Comparison of ENCODE assay signal across 18 mouse cellular contexts in the genomic region with DNA sequence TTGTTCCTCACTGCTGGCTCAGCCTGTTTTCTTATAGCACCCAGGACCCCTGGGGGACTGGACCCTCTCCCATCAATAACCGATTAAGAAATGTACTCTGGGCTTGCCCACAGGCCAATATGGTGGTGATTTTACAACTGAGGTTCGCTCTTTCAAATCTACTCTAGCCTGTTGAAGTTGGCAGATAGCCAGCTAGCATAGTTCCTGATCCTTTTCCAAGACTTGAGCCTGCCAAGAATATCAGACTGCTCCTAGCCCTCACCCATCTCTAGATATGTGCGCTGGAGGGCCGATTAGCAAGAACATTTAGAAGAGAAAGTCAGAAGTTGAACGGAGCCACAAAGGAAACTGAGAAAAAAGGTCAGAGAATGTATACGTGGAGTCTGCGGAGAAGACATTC. TPM values are rescaled to one million over a fixed set of nuclear protein-coding genes. Genes with fewer than 3 reads are reported as not detected.
DNase-seq lines count a peak whose midpoint lies in the region; ATAC-seq lines count a peak whose summit lies in the region.
"Had no signal": no experiment of that assay in that cellular context is flagged by ENCODE, and none has a peak within 500 bp of the region (broad histone marks: within the 10 kb centered on the region; RNA-seq: fewer than 3 reads in every experiment).

No protein-coding gene starts in this region.

- no peaks in the 10 kb centered on the region for H3K9me3 ChIP-seq in kidney, embryonic 16.5 days (ENCODE audit: low read length)

- no peaks in the 10 kb centered on the region for H3K4me1 ChIP-seq in kidney, embryonic 16.5 days (ENCODE audit: insufficient read depth, low read length)

- peak; percentile 8 for DNase-seq in adrenal gland, postnatal 14 days
- DNase-seq in adrenal gland, adult 18-20 months (ENCODE audit: low spot score in 2 of 2) = no peak
- DNase-seq in kidney, adult 11 months = peak; percentile 20
- peak; percentile 45 for DNase-seq in NIH3T3 (ENCODE audit: low read depth)
- peak; percentile 50 to 62 for DNase-seq in cerebellum, postnatal 10 days
- no peak for DNase-seq in liver
- no peak for DNase-seq in thymus, postnatal 14 days
- DNase-seq: adrenal gland, postnatal 36 days; right cerebral cortex, postnatal 14 days had no signal

- no peak overlapping the region for H3K4me3 ChIP-seq in kidney, embryonic 16.5 days (ENCODE audit: low read length)

- H3K36me3 ChIP-seq in kidney, embryonic 16.5 days (ENCODE audit: insufficient read depth, low read length) = no peaks in the 10 kb centered on the region

- no peaks in the 10 kb centered on the region for H3K27me3 ChIP-seq in kidney, embryonic 16.5 days (ENCODE audit: insufficient read depth, low read length)

- H3K4me2 ChIP-seq in kidney, embryonic 16.5 days (replicated peaks; ENCODE audit: low read depth, low read length) = no peak overlapping the region

- no peak for ATAC-seq in kidney, embryonic 16.5 days (ENCODE audit: low FRiP score, low TSS enrichment)
- ATAC-seq: hindbrain, postnatal 0 days; midbrain, embryonic 16.5 days had no signal

- no peak overlapping the region for H3K9ac ChIP-seq in kidney, embryonic 16.5 days (replicated peaks; ENCODE audit: low read length)
- H3K9ac ChIP-seq: liver, embryonic 14.5 days had no signal

- no peak overlapping the region for H3K27ac ChIP-seq in kidney, embryonic 16.5 days (ENCODE audit: low read length)
- H3K27ac ChIP-seq: hindbrain, postnatal 0 days; liver, embryonic 14.5 days had no signal

- 73% methylated on average over 7 of the region's 7 CpGs for WGBS in kidney, embryonic 16.5 days

RNA-seq across cellular contexts. Expression of a gene that starts 8.9 kb away (rescaled TPM):
- total RNA-seq in adrenal gland, postnatal 14 days (2021) = not detected in 2 replicates
- not detected for total RNA-seq in adrenal gland, adult 18-20 months (2021)
- polyA plus RNA-seq in kidney, embryonic 16.5 days (2015; fragmentation: Nextera tagmentation; extraction: Ambion mirVana) = not detected in 2 replicates
- total RNA-seq: adrenal gland, postnatal 36 days; gastrocnemius, postnatal 4 days; megakaryocyte progenitor cell, adult 5-6 weeks had no signal
- polyA plus RNA-seq: heart, postnatal 0 days; limb, embryonic 11.5 days; liver, embryonic 14.5 days; midbrain, embryonic 16.5 days had no signal

RNA-seq across cellular contexts. Expression of a gene that starts 44.3 kb away (rescaled TPM):
- total RNA-seq in adrenal gland, postnatal 14 days (2021) = not detected in 2 replicates
- total RNA-seq in adrenal gland, adult 18-20 months (2021) = under 1 TPM; 0.06 to 0.10 TPM
- polyA plus RNA-seq in kidney, embryonic 16.5 days (2015; fragmentation: Nextera tagmentation; extraction: Ambion mirVana) = not detected in 2 replicates
- total RNA-seq: adrenal gland, postnatal 36 days; gastrocnemius, postnatal 4 days; megakaryocyte progenitor cell, adult 5-6 weeks had no signal
- polyA plus RNA-seq: heart, postnatal 0 days; hindbrain, postnatal 0 days; limb, embryonic 11.5 days; liver, embryonic 14.5 days; urinary bladder, adult 2 months had no signal

Comparison
In these comparisons a context has a peak if more than half of its experiments do, and no peak if none do; other contexts are left out.
1. DNase-seq: peak in adrenal gland, postnatal 14 days (single experiment), kidney, adult 11 months (single experiment), NIH3T3 (single experiment) and cerebellum, postnatal 10 days (2 of 2); none in adrenal gland, adult 18-20 months (0 of 2), liver (single experiment) and thymus, postnatal 14 days (single experiment).